Comparison of ENCODE assay signal across 28 mouse cellular contexts in genomic region chr2:163158979-163159378, GRCm38 (mm10). TPM values are rescaled to one million over a fixed set of nuclear protein-coding genes. Genes with fewer than 3 reads are reported as not detected.
DNase-seq lines count a peak whose midpoint lies in the region.
"Had no signal": no experiment of that assay in that cellular context is flagged by ENCODE, and none has a peak within 500 bp of the region (broad histone marks: within the 10 kb centered on the region; RNA-seq: fewer than 3 reads in every experiment).

No protein-coding gene starts in this region.

- no peaks in the 10 kb centered on the region for H3K36me3 ChIP-seq in heart, embryonic 10.5 days
- H3K36me3 ChIP-seq: embryonic facial prominence, embryonic 12.5 days; embryonic facial prominence, embryonic 15.5 days; G1E; hindbrain, embryonic 12.5 days; hindbrain, embryonic 15.5 days had no signal

- DNase-seq in left cerebral cortex, postnatal 25 days (ENCODE audit: low spot score in 2 of 2): peak; percentile 16 to 61
- DNase-seq in left cerebral cortex, adult 9 months (ENCODE audit: low spot score in 2 of 2): no peak
- DNase-seq in lung, postnatal 36 days: peak; percentile 18
- DNase-seq in lung, postnatal 14 days: no peak
- DNase-seq in right cerebral cortex, postnatal 25 days: peak; percentile 30
- DNase-seq in right cerebral cortex, postnatal 10 days (ENCODE audit: low spot score in 2 of 2): no peak
- no peak for DNase-seq in heart, embryonic 10.5 days (ENCODE audit: low spot score)
- DNase-seq: adrenal gland, postnatal 10 days; adrenal gland, postnatal 36 days; B cell, adult 2 months; cerebellum, adult 11 months; cerebellum, adult 2 months; cerebellum, adult 9-11 months; cerebellum, postnatal 25 days; forebrain, postnatal 0 days; gastrocnemius, postnatal 10 days; gastrocnemius, postnatal 36 days; heart, adult 2 months had no signal

- no peak overlapping the region for H3K4me3 ChIP-seq in heart, embryonic 10.5 days
- H3K4me3 ChIP-seq: embryonic facial prominence, embryonic 12.5 days; embryonic facial prominence, embryonic 15.5 days; heart, adult 2 months; hindbrain, embryonic 12.5 days; hindbrain, embryonic 15.5 days had no signal

- H3K9me3 ChIP-seq in heart, embryonic 10.5 days: no peaks in the 10 kb centered on the region
- H3K9me3 ChIP-seq: embryonic facial prominence, embryonic 12.5 days; embryonic facial prominence, embryonic 15.5 days; G1E; hindbrain, embryonic 15.5 days had no signal

- H3K4me1 ChIP-seq in heart, embryonic 10.5 days: no peaks in the 10 kb centered on the region
- H3K4me1 ChIP-seq: embryonic facial prominence, embryonic 12.5 days; embryonic facial prominence, embryonic 15.5 days; hindbrain, embryonic 12.5 days; hindbrain, embryonic 15.5 days had no signal

- H3K27ac ChIP-seq in heart, embryonic 10.5 days: no peak overlapping the region
- H3K27ac ChIP-seq: embryonic facial prominence, embryonic 12.5 days; embryonic facial prominence, embryonic 15.5 days; heart, adult 2 months; hindbrain, embryonic 12.5 days; hindbrain, embryonic 15.5 days had no signal

- intact Hi-C loops in left cerebral cortex, postnatal 25 days (cut with DNase I): loop anchor here (5.0 kb wide), 1 partner anchor 43 kb away; the partner anchor contains the start of gene Tox2

- WGBS in heart, embryonic 10.5 days: 86% methylated on average over 9 of the region's 9 CpGs

- H3K27me3 ChIP-seq in heart, embryonic 10.5 days (ENCODE audit: insufficient read depth, poor library complexity, severe bottlenecking): no peaks in the 10 kb centered on the region
- H3K27me3 ChIP-seq: embryonic facial prominence, embryonic 12.5 days; embryonic facial prominence, embryonic 15.5 days; hindbrain, embryonic 12.5 days; hindbrain, embryonic 15.5 days had no signal

RNA-seq across cellular contexts. Expression of gene Tox2, which starts 43.9 kb away (rescaled TPM):
- 10 to 100 TPM; 24.6 to 27.5 TPM for total RNA-seq in left cerebral cortex, postnatal 25 days (2021)
- 1.7 and 2.0 TPM in 2 replicates for polyA plus RNA-seq in heart, embryonic 10.5 days (2016; fragmentation: Nextera tagmentation; extraction: Ambion mirVana)
- total RNA-seq: CH12.LX; common myeloid progenitor, adult 5-6 weeks; G1E; granulocyte monocyte progenitor cell, adult 5-6 weeks; hematopoietic stem cell, adult 5-6 weeks had no signal
- polyA plus RNA-seq: G1E, Patski had no signal

Comparison
In these comparisons a context has a peak if more than half of its experiments do, and no peak if none do; other contexts are left out.
1. DNase-seq: peak in left cerebral cortex, postnatal 25 days (2 of 2), lung, postnatal 36 days (single experiment) and right cerebral cortex, postnatal 25 days (single experiment); none in left cerebral cortex, adult 9 months (0 of 2), lung, postnatal 14 days (single experiment), right cerebral cortex, postnatal 10 days (0 of 2) and heart, embryonic 10.5 days (single experiment).